Mouse (Mus musculus) CH12.LX (cell line): ENCODE measurements around the gene Hlf. TPM values are rescaled to one million over a fixed set of nuclear protein-coding genes. Genes with fewer than 3 reads are reported as not detected.
A peak's percentile ranks its signal among the peaks of the same experiment; 100 is the strongest.

Experiments
- DNase-seq: peaks from one replicate; pipeline ENCODE4 v3.0.0-alpha.2; 2013; ENCODE audit errors: extremely low read depth
- H3K27ac ChIP-seq: 2 replicates; pipeline ENCODE4 v1.5.1; 2012; ENCODE audit warnings: low read depth, mild to moderate bottlenecking, control low read depth, moderate library complexity; ENCODE audit not compliant: insufficient read depth
- H3K27me3 ChIP-seq: replicated peaks from 2 replicates; pipeline ENCODE3; 2012; ENCODE audit warnings: inconsistent platforms
- H3K36me3 ChIP-seq, 2 experiments: replicated peaks in 1 of 2; 2 replicates each; pipeline versions ENCODE3 to v1.6.1; 2012; ENCODE audit warnings: inconsistent platforms in 1 of 2, low read length in 1 of 2, mild to moderate bottlenecking in 1 of 2, mixed read lengths in 1 of 2, moderate library complexity in 1 of 2; ENCODE audit not compliant: control insufficient read depth in 1 of 2, insufficient read depth in 1 of 2
- H3K4me1 ChIP-seq, 2 experiments: 2 replicates each; pipeline ENCODE4 v1.6.1; 2012; ENCODE audit warnings: inconsistent platforms in 1 of 2, moderate library complexity in 1 of 2; ENCODE audit not compliant: insufficient read depth in 2 of 2, control insufficient read depth in 1 of 2
- H3K4me2 ChIP-seq: 2 replicates; pipeline ENCODE4 v1.6.1; 2012; ENCODE audit warnings: low read depth, mild to moderate bottlenecking, control low read depth; ENCODE audit not compliant: poor library complexity, insufficient read depth, severe bottlenecking
- H3K4me3 ChIP-seq, 3 experiments: fragments of 150-350 bp in 1 of 3; sonication (generic) in 1 of 3; replicated peaks in 1 of 3; 2 replicates each; pipeline versions ENCODE3 to v1.5.1; 2011 to 2012; ENCODE audit warnings: low read depth in 2 of 3, low read length in 2 of 3, mild to moderate bottlenecking in 2 of 3, moderate library complexity in 2 of 3, control low read depth in 1 of 3, improper control_type of control experiment in 1 of 3, inconsistent platforms in 1 of 3, mixed read lengths in 1 of 3; ENCODE audit not compliant: poor library complexity in 1 of 3
- H3K79me2 ChIP-seq: replicated peaks from 2 replicates; pipeline ENCODE4 v1.6.1; 2012; ENCODE audit warnings: mild to moderate bottlenecking, moderate library complexity; ENCODE audit not compliant: control insufficient read depth, poor library complexity, insufficient read depth, severe bottlenecking; ENCODE audit errors: extremely low read depth
- H3K9ac ChIP-seq: 2 replicates; pipeline ENCODE4 v1.6.1; 2012; ENCODE audit warnings: low read depth, mild to moderate bottlenecking, control low read depth, moderate library complexity; ENCODE audit not compliant: insufficient read depth
- H3K9me3 ChIP-seq: replicated peaks from 2 replicates; pipeline ENCODE3; 2012; ENCODE audit warnings: low read length, inconsistent platforms, mixed read lengths
- BHLHE40 ChIP-seq: IDR thresholded peaks from 2 replicates; pipeline ENCODE4 v1.6.1; 2011; ENCODE audit warnings: mild to moderate bottlenecking, low read depth, low read length, improper control_type of control experiment
- CHD1 ChIP-seq: IDR thresholded peaks from 2 replicates; pipeline ENCODE4 v1.6.1; 2012; ENCODE audit warnings: low read depth, low read length, improper control_type of control experiment, inconsistent platforms
- CHD2 ChIP-seq: IDR thresholded peaks from 2 replicates; pipeline ENCODE4 v1.6.1; 2011; ENCODE audit warnings: low read length, improper control_type of control experiment
- CTCF ChIP-seq, 2 experiments: IDR thresholded peaks in 1 of 2; conservative IDR thresholded peaks in 1 of 2; 2 replicates each; pipeline ENCODE4 v1.5.1; 2011 to 2012; ENCODE audit warnings: low read depth in 2 of 2, low read length in 2 of 2, improper control_type of control experiment in 1 of 2, inconsistent platforms in 1 of 2, mild to moderate bottlenecking in 1 of 2, moderate library complexity in 1 of 2
- E2F4 ChIP-seq: IDR thresholded peaks from 2 replicates; pipeline ENCODE4 v1.6.1; 2011; ENCODE audit warnings: low read depth, low read length, improper control_type of control experiment; ENCODE audit not compliant: insufficient replicate concordance
- EP300 ChIP-seq: IDR thresholded peaks from 2 replicates; pipeline ENCODE4 v1.6.1; 2011; ENCODE audit warnings: low read length, improper control_type of control experiment
- GABPA ChIP-seq: IDR thresholded peaks from 2 replicates; pipeline ENCODE4 v1.6.1; 2012; ENCODE audit warnings: low read depth, low read length, improper control_type of control experiment, inconsistent platforms; ENCODE audit not compliant: insufficient replicate concordance
- HCFC1 ChIP-seq: IDR thresholded peaks from 2 replicates; pipeline ENCODE4 v1.6.1; 2012; ENCODE audit warnings: low read depth, mild to moderate bottlenecking, inconsistent platforms, low read length, improper control_type of control experiment
- IRF4 ChIP-seq: IDR thresholded peaks from 2 replicates; pipeline ENCODE4 v1.6.1; 2014; ENCODE audit warnings: low read depth, mild to moderate bottlenecking, inconsistent platforms, low read length, improper control_type of control experiment
- JUND ChIP-seq: conservative IDR thresholded peaks from 2 replicates; pipeline ENCODE4 v1.6.1; 2011; ENCODE audit warnings: low read depth, low read length, improper control_type of control experiment
- KAT2A ChIP-seq: IDR thresholded peaks from 2 replicates; pipeline ENCODE4 v1.6.1; 2012; ENCODE audit warnings: low read length, improper control_type of control experiment, inconsistent platforms; ENCODE audit not compliant: insufficient replicate concordance
- MAFK ChIP-seq: IDR thresholded peaks from 2 replicates; pipeline ENCODE4 v1.6.1; 2011; ENCODE audit warnings: low read length, improper control_type of control experiment; ENCODE audit not compliant: insufficient replicate concordance
- NELFE ChIP-seq: IDR thresholded peaks from 2 replicates; pipeline ENCODE4 v1.6.1; 2011; ENCODE audit warnings: low read depth, low read length, improper control_type of control experiment
- NRF1 ChIP-seq: IDR thresholded peaks from 2 replicates; pipeline ENCODE4 v1.6.1; 2014; ENCODE audit warnings: low read depth, mild to moderate bottlenecking, inconsistent platforms, low read length, improper control_type of control experiment, moderate library complexity
- PAX5 ChIP-seq: IDR thresholded peaks from 2 replicates; pipeline ENCODE4 v1.6.1; 2012; ENCODE audit warnings: low read length, inconsistent platforms, mixed read lengths
- POLR2A ChIP-seq: IDR thresholded peaks from 2 replicates; pipeline ENCODE4 v1.6.1; 2011; ENCODE audit warnings: low read depth, mild to moderate bottlenecking, improper control_type of control experiment, low read length
- POLR2AphosphoS2 ChIP-seq: IDR thresholded peaks from 2 replicates; pipeline ENCODE4 v1.6.1; 2011; ENCODE audit warnings: low read depth, low read length, improper control_type of control experiment
- RAD21 ChIP-seq: IDR thresholded peaks from 2 replicates; pipeline ENCODE4 v1.6.1; 2011; ENCODE audit warnings: low read depth, mild to moderate bottlenecking, low read length, improper control_type of control experiment, moderate library complexity
- RCOR1 ChIP-seq: conservative IDR thresholded peaks from 2 replicates; pipeline ENCODE4 v1.6.1; 2012; ENCODE audit warnings: low read depth, mild to moderate bottlenecking, inconsistent platforms, low read length, improper control_type of control experiment
- SMC3 ChIP-seq: IDR thresholded peaks from 2 replicates; pipeline ENCODE4 v1.6.1; 2011; ENCODE audit warnings: low read depth, low read length, improper control_type of control experiment
- USF2 ChIP-seq: conservative IDR thresholded peaks from 2 replicates; pipeline ENCODE4 v1.6.1; 2011; ENCODE audit warnings: low read depth, low read length, improper control_type of control experiment
- ZC3H11A ChIP-seq: IDR thresholded peaks from 2 replicates; pipeline ENCODE4 v1.6.1; 2012; ENCODE audit warnings: low read depth, mild to moderate bottlenecking, inconsistent platforms, low read length, improper control_type of control experiment
- ZKSCAN1 ChIP-seq: IDR thresholded peaks from 2 replicates; pipeline ENCODE4 v1.6.1; 2012; ENCODE audit warnings: low read depth, inconsistent platforms, low read length, improper control_type of control experiment, borderline replicate concordance
- ZMIZ1 ChIP-seq: IDR thresholded peaks from 2 replicates; pipeline ENCODE4 v1.6.1; 2012; ENCODE audit warnings: low read depth, mild to moderate bottlenecking, inconsistent platforms, low read length, improper control_type of control experiment
- ZNF384 ChIP-seq: IDR thresholded peaks from 2 replicates; pipeline ENCODE4 v1.6.1; 2012; ENCODE audit warnings: low read depth, low read length, improper control_type of control experiment, inconsistent platforms
- dilution Hi-C: fragments of 300-500 bp; cut with MboI; formaldehyde crosslinking; loops from 2 replicates; pipeline ENCODE4 v1.14.3; 2020; ENCODE audit warnings: low sequenced_read_pairs; ENCODE audit not compliant: extremely low pct_unique_long_range_greater_than_20kb, extremely low pct_ligation_motif_present
- in situ Hi-C: fragments of 300-500 bp; cut with MboI; formaldehyde crosslinking; loops from 3 replicates; pipeline ENCODE4 v1.14.3; 2019; ENCODE audit warnings: low sequenced_read_pairs, low pct_ligation_motif_present, low pct_unique_long_range_greater_than_20kb, mixed read lengths
- polyA plus RNA-seq: library from polyadenylated mRNA; unstranded; fragments of >175 nt; gene quantifications from 2 replicates; pipeline ENCODE4 v1.2.1, GENCODE M21; 2012; ENCODE audit warnings: low read depth; ENCODE audit not compliant: insufficient read length
- total RNA-seq, 2 experiments: library from RNA; depleted of rRNA; stranded (reverse); fragments of 300-350 nt in 1 of 2; fragments of >200 nt in 1 of 2; gene quantifications; 2 replicates each; pipeline ENCODE4 v1.2.3; 2012 to 2014

Hlf gene
- total and polyA plus RNA-seq, 3 experiments: 0.08 to 0.36 TPM; not detected in 1

DNA sequence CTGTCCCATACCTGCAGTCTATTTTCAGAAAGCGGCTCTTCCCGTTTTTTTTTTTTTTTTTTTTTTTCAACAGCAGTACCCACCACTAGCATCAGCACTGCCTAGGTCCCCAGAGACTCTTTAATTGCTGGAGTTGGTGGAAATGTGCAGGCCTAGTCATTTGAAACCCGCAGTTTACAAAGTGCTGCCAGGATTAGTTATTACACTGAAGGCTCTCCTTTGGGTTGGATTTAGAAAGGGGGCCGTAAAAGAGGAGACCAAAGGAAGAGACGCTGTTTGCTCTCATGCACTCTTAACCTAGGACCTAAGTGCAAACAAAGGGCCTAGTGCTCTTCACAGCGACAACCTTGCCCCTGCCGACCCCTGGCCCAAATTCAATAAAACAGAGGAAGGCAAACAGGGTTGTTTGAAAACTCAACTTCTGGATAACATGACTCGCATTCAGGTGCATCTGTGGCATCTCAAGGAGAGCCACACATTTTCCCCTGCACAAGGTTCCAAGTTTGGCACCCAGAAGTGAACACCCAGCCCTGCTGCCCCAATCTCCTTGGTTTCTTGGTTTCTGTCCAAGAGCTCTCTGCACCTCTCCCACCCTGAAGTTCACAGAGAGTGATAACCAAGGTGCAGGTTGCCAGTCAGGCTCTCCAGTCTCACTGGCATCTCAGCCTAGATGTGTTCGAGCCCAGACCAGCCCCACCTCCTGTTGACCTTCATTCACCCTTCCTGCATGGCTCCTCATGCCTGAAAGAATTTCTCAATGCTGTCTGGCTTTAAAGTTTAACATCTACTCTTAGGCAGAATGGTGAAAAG, 34.0 kb downstream of the Hlf start:
- Histone ChIP-seq H3K9ac (no peak overlapping the region), H3K27ac (no peak overlapping the region), H3K79me2 (no peaks in the 10 kb centered on the region), H3K4me2 (peak overlapping the region; percentile 64; the same call in 1 of the 2 replicates)
- dilution Hi-C loops: no loop called here
- TF ChIP-seq HCFC1 (no peak), ZNF384 (peak; percentile 85), IRF4 (no peak)
- TF ChIP-seq, all 38 proteins: peak for 1
- in situ Hi-C loops: no loop called here
- peaks cover 8 to 21% of the 10 kb centered on the region in 2 experiments for H3K4me1 ChIP-seq
- DNase-seq: peak; percentile 40
- H3K9me3 ChIP-seq: no peaks in the 10 kb centered on the region
- no peaks in the 10 kb centered on the region for H3K27me3 ChIP-seq
- H3K4me3 ChIP-seq: no peak overlapping the region
- H3K36me3 ChIP-seq: no peaks in the 10 kb centered on the region

DNA sequence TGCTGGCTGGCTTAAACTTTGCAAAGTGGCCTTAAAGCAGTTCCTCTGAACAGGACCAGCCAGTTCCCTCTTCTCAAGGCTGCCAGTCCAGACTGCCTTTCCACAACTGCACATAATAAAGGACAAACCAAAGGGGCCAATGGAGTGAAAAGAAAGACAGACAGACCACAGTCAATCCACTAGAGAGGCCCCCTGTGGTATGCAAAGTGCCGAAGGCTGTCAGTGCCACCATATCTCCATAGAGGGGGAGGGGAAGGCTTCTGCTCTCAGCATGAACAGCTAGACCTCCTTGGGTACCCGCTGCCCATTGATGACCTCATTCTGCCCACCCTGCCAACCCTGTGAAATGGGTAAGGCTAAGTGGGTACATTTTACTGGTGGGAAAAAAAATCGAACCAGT, 34.7 kb downstream of the Hlf start:
- Histone ChIP-seq H3K27ac (no peak overlapping the region), H3K79me2 (no peaks in the 10 kb centered on the region), H3K4me1 (peaks cover 8 to 21% of the 10 kb centered on the region in 2 experiments), H3K4me2 (peak overlapping the region; percentile 64; the same call in 1 of the 2 replicates), H3K9ac (no peak overlapping the region)
- DNase-seq: peak; percentile 87
- TF ChIP-seq USF2 (no peak), MAFK (0 out of 2 replicates have a peak, but pooled peaks have one; percentile 46), CHD1 (no peak), CHD2 (peak; percentile 83), EP300 (peak; percentile 73), BHLHE40 (peak; percentile 37; the same call in 1 of the 2 replicates)
- TF ChIP-seq, all 38 proteins: peak for 4
- Histone ChIP-seq H3K9me3 (no peaks in the 10 kb centered on the region), H3K36me3 (no peaks in the 10 kb centered on the region), H3K27me3 (no peaks in the 10 kb centered on the region), H3K4me3 (no peak overlapping the region)
- in situ Hi-C loops: no loop called here
- dilution Hi-C loops: no loop called here

DNA sequence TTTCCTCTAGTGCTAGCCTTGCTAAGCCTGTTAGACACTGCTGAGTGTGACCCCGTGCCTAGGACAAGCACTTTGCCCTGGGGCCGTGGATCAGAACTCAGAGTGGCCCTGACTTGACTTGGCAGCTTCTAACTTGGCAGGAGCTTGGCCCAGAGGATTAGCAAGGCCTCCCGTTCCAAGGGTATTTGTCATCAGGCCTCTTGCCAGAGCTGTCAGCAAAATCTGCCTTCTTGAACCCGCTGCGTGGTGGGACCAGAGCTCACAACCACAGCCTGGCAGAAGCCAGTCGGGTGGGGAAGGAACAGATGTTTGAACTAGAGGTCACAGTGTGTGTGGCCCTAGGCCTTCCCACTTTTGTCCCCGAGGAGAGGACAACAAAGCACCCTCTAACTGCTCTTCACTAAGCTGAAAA, 35.4 kb downstream of the Hlf start:
- TF ChIP-seq NELFE (no peak), RCOR1 (no peak), POLR2AphosphoS2 (no peak), CHD1 (no peak), SMC3 (no peak), CTCF (conservative IDR thresholded peaks at IDR 0.05 in 1 of 2, IDR thresholded peaks at IDR 0.05 in 1 of 2; ENCODE audit: low read depth in 2 of 2, low read length in 2 of 2) (no peak), EP300 (no peak), ZKSCAN1 (no peak), ZMIZ1 (no peak), ZC3H11A (no peak), KAT2A (no peak), PAX5 (no peak), GABPA (no peak), POLR2A (no peak), IRF4 (no peak), RAD21 (no peak), JUND (no peak), NRF1 (no peak), MAFK (no peak), E2F4 (no peak)
- TF ChIP-seq, all 38 proteins: peak for 0
- H3K27ac ChIP-seq: no peak overlapping the region
- no peaks in the 10 kb centered on the region for H3K27me3 ChIP-seq
- DNase-seq: no peak
- H3K4me2 ChIP-seq: no peak overlapping the region
- no peaks in the 10 kb centered on the region for H3K36me3 ChIP-seq
- H3K4me1 ChIP-seq: peaks cover 8 to 23% of the 10 kb centered on the region in 2 experiments
- dilution Hi-C loops: no loop called here
- H3K9me3 ChIP-seq: no peaks in the 10 kb centered on the region
- in situ Hi-C loops: no loop called here
- no peaks in the 10 kb centered on the region for H3K79me2 ChIP-seq
- no peak overlapping the region for H3K4me3 ChIP-seq
- no peak overlapping the region for H3K9ac ChIP-seq
